Mouse (Mus musculus) embryonic fibroblast, embryonic 13.5 days (primary cell): ENCODE results near the gene Rap1gap.

Experiments
- CTCF ChIP-seq: IDR thresholded peaks from 2 replicates; pipeline ENCODE4 v1.5.1; 2011; ENCODE audit warnings: mild to moderate bottlenecking, control low read depth, low read length, moderate library complexity, borderline replicate concordance; ENCODE audit not compliant: insufficient read depth
- POLR2A ChIP-seq: IDR thresholded peaks from 2 replicates; pipeline ENCODE4 v1.6.1; 2011; ENCODE audit warnings: low read depth, mild to moderate bottlenecking, control low read depth, low read length, moderate library complexity

DNA sequence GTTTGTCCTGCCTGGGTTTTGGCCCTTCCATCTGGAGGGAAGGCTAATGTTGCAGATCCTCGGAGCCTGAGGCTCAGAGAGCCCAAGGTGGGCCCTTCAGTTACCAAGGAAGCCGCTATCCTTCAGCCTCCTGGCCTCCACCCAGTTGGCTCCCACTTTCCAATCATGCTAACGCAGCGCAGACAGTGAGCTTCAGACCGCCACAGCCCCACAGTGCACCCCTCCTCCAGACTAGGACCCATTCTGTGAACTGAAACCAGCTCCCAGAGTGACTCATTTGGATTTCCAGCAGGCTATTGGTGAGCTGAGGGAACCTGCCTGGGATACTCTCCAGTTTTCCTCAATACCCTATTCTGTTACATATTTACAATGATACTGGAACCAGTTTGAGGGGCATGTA lies 40.9 kb downstream of the Rap1gap start:
- TF ChIP-seq POLR2A: no peak
- TF ChIP-seq CTCF: no peak
